Mouse (Mus musculus) hindbrain, embryonic 15.5 days (tissue): Measurements from ENCODE around the gene Ccdc134. TPM values are rescaled to one million over a fixed set of nuclear protein-coding genes. Genes with fewer than 3 reads are reported as not detected.

Source experiments
- ATAC-seq: fragments of 200-750 bp; cut with Nextera tagmentation; 2 replicates; pipeline ENCODE4 v1.8.0; 2017; ENCODE audit warnings: low read depth, moderate number of reproducible peaks, moderate TSS enrichment; ENCODE audit not compliant: low FRiP score
- H3K27ac ChIP-seq: fragments of 300-500 bp; sonication (generic); replicated peaks from 2 replicates; pipeline ENCODE4 v1.5.1; 2015; ENCODE audit warnings: mild to moderate bottlenecking, inconsistent platforms
- H3K27me3 ChIP-seq: fragments of 300-500 bp; sonication (generic); 2 replicates; pipeline ENCODE4 v1.6.1; 2015; ENCODE audit warnings: control low read depth, inconsistent platforms
- H3K36me3 ChIP-seq: fragments of 300-500 bp; sonication (generic); 2 replicates; pipeline ENCODE4 v1.6.1; 2015; ENCODE audit warnings: control low read depth, inconsistent platforms
- H3K4me1 ChIP-seq: fragments of 300-500 bp; sonication (generic); replicated peaks from 2 replicates; pipeline ENCODE4 v1.6.1; 2015; ENCODE audit warnings: control low read depth, inconsistent platforms
- H3K4me2 ChIP-seq: fragments of 300-500 bp; sonication (generic); 2 replicates; pipeline ENCODE4 v1.6.1; 2015; ENCODE audit warnings: moderate library complexity, mild to moderate bottlenecking, inconsistent platforms
- H3K4me3 ChIP-seq: fragments of 300-500 bp; sonication (generic); 2 replicates; pipeline ENCODE4 v1.5.1; 2015; ENCODE audit warnings: mild to moderate bottlenecking, inconsistent platforms
- H3K9ac ChIP-seq: fragments of 300-500 bp; sonication (generic); 2 replicates; pipeline ENCODE4 v1.6.1; 2015; ENCODE audit warnings: inconsistent platforms
- H3K9me3 ChIP-seq: fragments of 300-500 bp; sonication (generic); 2 replicates; pipeline ENCODE4 v1.6.1; 2016; ENCODE audit warnings: control low read depth, inconsistent platforms
- WGBS: fragments of 180-500 bp; shearing (Covaris S2); methylation state at CpG from one replicate; pipeline ENCODE4 v1.1.7; 2015; 5-methylcytosine and 5-hydroxymethylcytosine counted together
- polyA plus RNA-seq: library from polyadenylated mRNA; unstranded; fragments of >200 nt; fragmentation: Nextera tagmentation; extraction: Ambion mirVana; gene quantifications from 2 replicates; pipeline ENCODE4 v1.2.1, GENCODE M21; 2015

The Ccdc134 gene
- polyA plus RNA-seq, 1 experiment from 2014 or later, result 12.0 TPM

DNA sequence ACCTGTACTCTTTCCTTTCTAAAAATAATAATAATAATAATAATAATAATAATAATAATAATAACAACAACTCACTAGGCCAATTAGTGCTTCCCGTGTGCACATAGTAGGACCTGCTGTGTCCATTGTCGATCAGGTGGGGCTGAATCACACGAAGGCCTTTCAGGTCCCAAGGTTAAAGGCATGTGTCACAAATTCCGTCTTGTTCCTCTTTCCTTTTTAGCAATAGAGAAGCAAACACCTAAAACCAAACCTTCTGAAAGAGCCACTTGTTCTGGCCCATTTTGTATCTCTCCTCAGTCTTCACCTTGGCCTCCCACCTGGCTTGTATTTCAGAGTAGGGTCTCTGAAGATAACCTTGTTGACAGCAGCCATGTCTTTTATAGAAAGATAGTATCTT is 23.5 kb downstream of the Ccdc134 start:
- Histone ChIP-seq H3K27ac (no peak overlapping the region), H3K9ac (no peak overlapping the region), H3K36me3 (no peaks in the 10 kb centered on the region; the same call in 1 of the 2 replicates), H3K27me3 (no peaks in the 10 kb centered on the region), H3K4me3 (no peak overlapping the region), H3K4me1 (peaks cover 49% of the 10 kb centered on the region), H3K4me2 (no peak overlapping the region), H3K9me3 (no peaks in the 10 kb centered on the region)
- ATAC-seq, result no peak
- WGBS, result 95% methylated on average over 4 of the region's 4 CpGs

DNA sequence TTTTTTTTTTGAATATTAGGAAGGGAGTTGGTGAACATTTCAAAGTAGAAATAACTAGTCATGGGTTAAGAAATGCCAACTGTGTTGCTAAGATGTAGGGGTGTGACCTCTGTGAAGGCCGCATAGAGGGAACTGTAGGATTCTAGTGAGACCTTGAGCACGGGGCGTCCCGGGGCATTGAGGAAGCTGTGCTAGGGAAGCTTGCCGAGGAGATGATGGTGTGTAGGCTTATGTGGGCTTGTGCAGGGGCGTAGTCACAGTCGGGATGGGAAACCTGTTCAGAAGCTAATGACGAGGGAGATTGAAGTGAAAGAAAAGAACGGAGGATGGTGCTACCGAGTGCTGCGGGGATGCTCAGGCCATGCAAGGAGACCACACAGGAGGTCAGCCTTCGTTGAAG is 24.3 kb downstream of the Ccdc134 start:
- Histone ChIP-seq H3K27me3 (no peaks in the 10 kb centered on the region), H3K4me1 (peaks cover 45% of the 10 kb centered on the region), H3K4me3 (no peak overlapping the region), H3K27ac (no peak overlapping the region), H3K4me2 (no peak overlapping the region), H3K9ac (no peak overlapping the region), H3K36me3 (no peaks in the 10 kb centered on the region; the same call in 1 of the 2 replicates), H3K9me3 (no peaks in the 10 kb centered on the region)
- ATAC-seq, result no peak
- 84% methylated on average over 12 of the region's 12 CpGs for WGBS

DNA sequence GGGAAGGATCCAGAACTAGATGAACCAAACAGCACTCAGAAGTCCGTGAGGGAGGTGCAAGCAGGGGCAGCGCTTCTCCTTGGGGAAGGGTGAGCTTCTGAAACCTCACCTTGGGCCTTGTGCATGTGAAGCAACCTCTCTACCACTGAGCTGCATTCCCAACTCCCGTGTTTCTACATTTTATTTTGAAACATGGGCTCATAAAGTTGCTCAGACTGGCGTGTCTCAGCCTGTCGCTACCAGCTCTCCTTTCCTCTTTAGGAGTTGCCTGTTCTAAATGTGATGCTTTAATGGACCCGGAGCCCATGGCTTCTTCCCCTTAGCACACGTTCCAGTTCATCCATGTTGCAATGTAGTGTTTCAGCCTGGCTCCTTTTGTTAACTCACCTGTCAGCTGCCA is 24.7 kb downstream of the Ccdc134 start:
- Histone ChIP-seq H3K27me3 (no peaks in the 10 kb centered on the region), H3K36me3 (no peaks in the 10 kb centered on the region; the same call in 1 of the 2 replicates), H3K27ac (no peak overlapping the region), H3K4me3 (no peak overlapping the region), H3K9me3 (no peaks in the 10 kb centered on the region), H3K9ac (no peak overlapping the region), H3K4me2 (no peak overlapping the region), H3K4me1 (peaks cover 45% of the 10 kb centered on the region)
- ATAC-seq, result no peak
- WGBS, result 91% methylated on average over 7 of the region's 7 CpGs

DNA sequence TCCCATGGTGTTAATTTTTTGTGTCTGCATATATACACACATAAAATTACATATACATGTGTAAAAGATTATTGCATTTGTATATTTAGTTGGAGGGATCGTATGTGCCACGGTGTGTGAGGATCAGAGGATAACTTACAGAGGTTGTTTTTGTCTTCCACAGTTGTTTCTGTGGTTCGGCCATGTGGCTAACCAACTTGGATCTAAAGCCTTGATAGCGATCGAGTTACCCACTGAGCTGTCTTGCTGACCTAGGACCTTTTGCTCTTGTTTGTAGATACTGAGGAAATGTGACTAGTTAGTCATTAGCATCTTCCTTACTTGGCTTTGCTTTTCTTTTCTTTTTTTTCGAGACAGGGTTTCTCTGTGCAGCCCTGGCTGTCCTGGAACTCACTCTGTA is 28.6 kb downstream of the Ccdc134 start:
- no peak for ATAC-seq
- no peaks in the 10 kb centered on the region for H3K9me3 ChIP-seq
- H3K4me3 ChIP-seq, result no peak overlapping the region
- 95% methylated on average over 6 of the region's 6 CpGs for WGBS
- no peak overlapping the region for H3K9ac ChIP-seq
- H3K27ac ChIP-seq, result no peak overlapping the region
- no peaks in the 10 kb centered on the region for H3K27me3 ChIP-seq
- no peak overlapping the region for H3K4me2 ChIP-seq
- H3K4me1 ChIP-seq, result peaks cover 45% of the 10 kb centered on the region
- H3K36me3 ChIP-seq, result no peaks in the 10 kb centered on the region; the same call in 1 of the 2 replicates

DNA sequence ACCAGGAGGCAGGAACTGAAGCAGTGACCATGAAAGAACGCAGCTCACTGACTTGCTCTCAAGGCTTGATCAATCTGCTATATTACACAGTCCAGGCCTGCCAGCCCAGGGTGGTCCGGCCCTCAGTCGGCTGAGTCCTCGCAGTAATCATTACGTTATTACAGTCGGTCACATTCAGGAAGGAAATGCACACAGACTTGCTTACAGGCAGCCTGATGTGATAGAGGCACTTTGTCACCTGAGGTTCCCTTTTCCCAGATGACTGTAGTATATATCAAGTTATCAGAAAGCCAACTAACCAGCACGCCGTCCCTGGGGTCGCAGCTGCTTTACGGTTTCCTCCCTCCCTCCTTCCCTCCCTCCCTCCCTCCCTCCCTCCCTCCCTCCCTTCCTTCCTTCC is 29.2 kb downstream of the Ccdc134 start:
- H3K4me3 ChIP-seq, result no peak overlapping the region
- no peak overlapping the region for H3K4me2 ChIP-seq
- no peaks in the 10 kb centered on the region for H3K36me3 ChIP-seq
- H3K4me1 ChIP-seq, result peaks cover 45% of the 10 kb centered on the region
- H3K9ac ChIP-seq, result no peak overlapping the region
- H3K9me3 ChIP-seq, result no peaks in the 10 kb centered on the region
- no peak overlapping the region for H3K27ac ChIP-seq
- H3K27me3 ChIP-seq, result no peaks in the 10 kb centered on the region
- 72% methylated on average over 10 of the region's 10 CpGs for WGBS
- ATAC-seq, result no peak

DNA sequence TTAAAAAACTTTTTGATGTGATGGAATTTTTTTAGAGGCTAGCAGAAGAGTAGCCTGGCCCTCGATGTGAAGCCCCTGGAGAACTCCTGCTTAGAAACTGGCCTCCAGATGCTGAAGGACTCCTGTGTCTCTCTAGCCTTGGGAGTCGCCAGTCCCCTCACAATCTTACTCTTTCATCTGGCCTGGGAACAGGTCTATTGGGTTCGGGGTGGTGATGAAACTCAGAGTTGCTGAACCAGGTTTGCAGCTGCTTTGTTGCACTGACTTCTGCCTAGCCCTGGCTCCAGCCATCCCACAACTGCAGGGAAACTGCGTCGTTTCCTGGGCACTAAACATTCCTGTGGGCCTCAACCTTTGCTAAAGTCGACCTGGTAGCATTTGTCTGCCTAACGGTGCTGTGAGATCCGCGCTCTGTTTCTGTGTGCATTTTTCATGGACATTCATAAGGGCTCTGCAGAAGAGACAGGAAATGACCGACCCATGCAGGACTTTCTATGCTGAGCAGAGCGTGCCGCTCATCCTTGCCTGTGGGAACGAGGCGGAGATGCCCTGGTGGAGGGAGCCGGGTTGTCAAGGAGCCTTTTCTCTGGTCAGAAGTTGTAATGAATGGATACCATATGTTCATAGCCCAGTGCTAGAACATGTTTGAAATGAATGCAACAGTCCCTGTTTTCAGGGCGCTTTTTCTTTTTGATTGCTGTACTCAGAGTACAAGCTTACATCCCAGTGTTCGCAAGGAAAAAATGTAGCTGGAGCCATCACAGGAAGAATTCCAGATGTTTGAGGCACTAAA is 30.7 kb downstream of the Ccdc134 start:
- H3K4me1 ChIP-seq, result peaks cover 35% of the 10 kb centered on the region
- H3K36me3 ChIP-seq, result no peaks in the 10 kb centered on the region
- ATAC-seq, result no peak
- H3K9me3 ChIP-seq, result no peaks in the 10 kb centered on the region
- H3K9ac ChIP-seq, result no peak overlapping the region
- H3K27ac ChIP-seq, result no peak overlapping the region; the same call in 1 of the 2 replicates
- no peaks in the 10 kb centered on the region for H3K27me3 ChIP-seq
- no peak overlapping the region for H3K4me2 ChIP-seq
- WGBS, result 66% methylated on average over 17 of the region's 17 CpGs
- H3K4me3 ChIP-seq, result no peak overlapping the region

DNA sequence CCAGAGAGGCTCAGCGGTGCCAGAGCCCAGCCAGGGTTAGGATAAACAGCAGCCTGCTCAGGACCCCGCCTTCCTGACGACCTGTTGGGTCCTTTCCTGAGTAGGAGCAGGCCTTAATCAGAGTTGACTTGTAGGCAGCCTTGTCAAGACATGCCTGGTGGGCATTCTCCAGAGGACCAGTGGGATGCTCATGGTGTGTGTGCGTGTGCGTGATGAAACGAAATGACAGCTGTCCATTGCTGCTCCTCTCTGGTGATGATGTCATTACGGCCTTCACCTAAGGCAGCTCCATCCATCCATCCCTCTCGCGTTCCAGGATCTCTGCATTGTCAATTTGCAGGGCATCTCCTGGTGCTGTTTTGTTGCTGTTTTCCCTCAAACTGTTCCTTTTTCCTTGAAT is 31.7 kb downstream of the Ccdc134 start:
- 79% methylated on average over 9 of the region's 9 CpGs for WGBS
- H3K4me1 ChIP-seq, result peaks cover 33% of the 10 kb centered on the region

DNA sequence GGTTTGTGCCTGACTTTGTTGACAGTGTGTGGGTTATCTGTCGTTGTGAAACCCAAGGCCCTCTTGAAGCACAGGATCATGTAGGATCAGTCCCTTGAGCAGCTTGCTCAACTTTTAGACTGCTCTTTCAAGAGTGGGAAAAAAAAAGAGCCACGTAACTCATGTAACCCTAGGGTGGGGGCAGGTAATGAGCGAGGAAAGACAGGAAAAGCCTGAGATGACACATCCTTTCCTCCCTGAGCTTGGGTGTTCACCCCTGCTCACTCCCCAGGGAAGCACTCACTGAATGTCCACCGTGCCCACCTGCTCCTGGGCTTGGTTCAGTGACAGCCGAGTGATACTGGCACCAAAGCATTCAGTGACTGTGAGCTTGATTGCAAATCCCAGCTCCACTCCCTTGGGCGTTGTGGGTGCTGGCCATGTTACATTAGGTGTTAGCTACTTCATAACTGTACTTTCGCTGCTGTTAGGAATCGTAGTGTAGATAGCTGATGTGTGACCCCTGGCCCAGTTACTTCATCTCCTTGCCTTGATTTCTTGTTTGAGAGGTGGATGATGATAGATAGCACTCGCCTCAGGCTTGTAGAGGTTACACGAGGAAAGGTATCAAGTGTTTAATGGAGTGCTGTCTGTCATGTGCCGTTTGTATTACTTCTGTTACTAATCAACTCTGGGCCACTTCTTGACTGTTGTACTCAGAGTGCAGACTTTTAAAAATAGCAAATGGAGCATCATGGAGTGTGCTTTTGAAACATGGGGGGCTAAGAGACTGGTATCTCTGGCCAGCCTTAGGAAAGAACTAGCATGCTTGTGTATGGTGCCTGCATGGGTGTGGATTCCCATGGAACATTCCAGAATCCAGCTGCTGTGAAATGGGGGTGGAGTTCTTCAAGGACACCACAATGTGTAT is 33.3 kb downstream of the Ccdc134 start:
- no peak for ATAC-seq
- 81% methylated on average over 11 of the region's 11 CpGs for WGBS
- Histone ChIP-seq H3K4me3 (no peak overlapping the region), H3K9ac (no peak overlapping the region), H3K4me2 (no peak overlapping the region), H3K27me3 (no peaks in the 10 kb centered on the region), H3K4me1 (peaks cover 40% of the 10 kb centered on the region), H3K9me3 (no peaks in the 10 kb centered on the region), H3K27ac (no peak overlapping the region), H3K36me3 (no peaks in the 10 kb centered on the region)

More for the DNA sequence above, 31.7 kb downstream of the Ccdc134 start:
- Histone ChIP-seq H3K4me3 (no peak overlapping the region), H3K9ac (no peak overlapping the region), H3K27me3 (no peaks in the 10 kb centered on the region), H3K4me2 (no peak overlapping the region), H3K9me3 (no peaks in the 10 kb centered on the region), H3K36me3 (no peaks in the 10 kb centered on the region), H3K27ac (no peak overlapping the region)
- ATAC-seq, result no peak

DNA sequence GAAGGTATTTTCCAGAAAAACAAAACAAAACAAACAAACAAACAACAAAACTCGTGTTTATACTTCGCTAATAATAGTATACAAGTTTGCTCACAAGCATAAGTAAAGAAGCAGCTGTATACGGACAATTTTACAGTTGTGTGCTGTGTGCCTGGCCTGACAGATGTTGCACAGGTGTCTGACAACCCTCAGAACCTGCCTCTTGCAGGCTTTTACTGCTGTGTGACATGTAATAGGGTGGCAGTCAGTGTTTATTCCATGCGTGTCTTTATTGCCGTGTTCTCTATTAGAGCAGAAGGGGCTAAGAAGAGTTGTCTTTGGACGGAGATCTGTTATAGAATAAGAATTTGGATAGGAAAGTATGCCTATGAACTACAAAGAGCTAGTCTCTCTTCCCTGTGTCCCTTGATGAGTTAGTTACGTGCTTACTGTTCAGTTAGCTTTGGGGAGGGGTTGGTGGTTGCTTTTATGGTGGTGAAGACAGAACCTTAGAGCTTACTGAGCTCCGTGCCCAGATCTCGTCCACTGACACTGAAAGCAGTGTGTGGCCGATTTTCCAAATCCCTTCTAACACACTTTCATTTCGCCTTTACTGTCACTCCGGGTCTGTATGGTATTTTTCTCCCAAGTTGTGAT is 34.4 kb downstream of the Ccdc134 start:
- Histone ChIP-seq H3K4me1 (peaks cover 51% of the 10 kb centered on the region), H3K9me3 (no peaks in the 10 kb centered on the region), H3K4me2 (no peak overlapping the region), H3K27ac (no peak overlapping the region), H3K36me3 (no peaks in the 10 kb centered on the region), H3K4me3 (no peak overlapping the region), H3K27me3 (no peaks in the 10 kb centered on the region), H3K9ac (no peak overlapping the region)
- ATAC-seq, result no peak
- WGBS, result 88% methylated on average over 12 of the region's 12 CpGs

DNA sequence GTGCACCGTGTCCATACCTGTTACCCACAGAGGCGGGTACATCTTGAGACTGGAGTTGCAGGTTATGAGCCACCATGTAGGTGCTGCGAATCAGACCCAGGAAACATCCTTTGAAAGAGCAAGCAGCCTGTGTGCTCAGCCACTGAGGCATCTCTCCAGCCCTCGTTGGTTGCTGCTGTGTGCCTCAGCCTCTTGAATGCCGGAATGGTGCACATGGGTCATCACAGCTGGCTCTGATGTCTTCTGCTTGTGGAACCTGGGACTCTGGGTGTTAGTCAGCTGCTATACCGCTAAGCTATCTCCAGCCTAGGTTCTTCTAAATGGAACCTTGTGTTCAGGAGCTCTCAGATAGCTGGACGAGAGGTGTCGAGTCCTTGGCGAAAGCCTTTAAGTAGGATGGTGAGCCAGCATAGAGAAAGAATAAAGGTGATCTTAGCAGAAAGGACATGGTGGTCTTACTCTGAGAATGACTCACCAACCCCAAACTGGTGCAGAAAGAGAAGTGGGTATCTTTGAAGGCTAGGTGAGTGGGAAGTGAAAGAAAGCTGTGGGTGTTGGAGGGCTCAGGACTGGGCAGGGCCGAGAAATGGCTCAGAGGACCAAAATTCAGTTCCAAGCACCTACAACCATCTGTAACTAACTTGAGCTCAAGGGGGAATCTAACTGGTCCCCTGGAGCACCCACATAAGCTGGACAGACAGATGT is 35.8 kb downstream of the Ccdc134 start:
- WGBS, result 84% methylated on average over 10 of the region's 10 CpGs
- Histone ChIP-seq H3K27me3 (no peaks in the 10 kb centered on the region), H3K4me3 (no peak overlapping the region), H3K27ac (no peak overlapping the region), H3K9ac (no peak overlapping the region), H3K4me1 (peaks cover 56% of the 10 kb centered on the region), H3K36me3 (no peaks in the 10 kb centered on the region), H3K9me3 (no peaks in the 10 kb centered on the region), H3K4me2 (no peak overlapping the region)
- no peak for ATAC-seq

DNA sequence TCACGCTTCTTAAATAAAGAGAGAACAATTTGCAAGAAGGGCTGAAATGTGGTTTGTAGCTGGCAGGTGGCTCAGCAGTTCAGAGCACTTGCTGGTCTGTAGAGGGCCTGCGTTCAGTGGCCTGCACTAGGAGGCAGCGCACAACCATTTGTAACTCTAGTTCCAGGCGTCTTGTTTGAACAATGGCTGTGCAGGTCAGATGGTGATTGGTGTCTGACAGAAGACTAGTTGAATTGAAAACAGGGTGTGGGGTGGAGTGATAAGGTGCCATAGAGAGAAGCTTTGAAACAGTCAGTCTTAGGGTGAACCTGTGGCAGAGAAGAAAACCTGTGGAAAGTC is 36.3 kb downstream of the Ccdc134 start:
- Histone ChIP-seq H3K27me3 (no peaks in the 10 kb centered on the region), H3K9me3 (no peaks in the 10 kb centered on the region), H3K9ac (no peak overlapping the region), H3K4me2 (no peak overlapping the region), H3K4me3 (no peak overlapping the region), H3K27ac (no peak overlapping the region), H3K4me1 (peaks cover 56% of the 10 kb centered on the region), H3K36me3 (no peaks in the 10 kb centered on the region)
- ATAC-seq, result no peak
- WGBS, result 49% methylated on average over 4 of the region's 4 CpGs
